Mouse (Mus musculus) adrenal gland, adult (tissue): ENCODE measurements around the gene 9530077C05Rik.
"Not testable (repeated sequence)": the region's sequence is repeated elsewhere in the genome, so short reads cannot be mapped to it uniquely, and the experiment has no call there.

Experiments
- DNase-seq, 2 experiments: peaks; one replicate each; pipeline ENCODE4 v3.0.0; 2022 to 2023; ENCODE audit warnings: low spot score in 1 of 2; ENCODE audit not compliant: inconsistent age in 2 of 2

The 9530077C05Rik gene

GRCm38 (mm10) chr9:22411002-22411857, at the start of gene 9530077C05Rik:
TSS of gene 9530077C05Rik (plus strand) at chr9:22411513.
- DNase-seq = peak; percentile 96 to 98

DNA sequence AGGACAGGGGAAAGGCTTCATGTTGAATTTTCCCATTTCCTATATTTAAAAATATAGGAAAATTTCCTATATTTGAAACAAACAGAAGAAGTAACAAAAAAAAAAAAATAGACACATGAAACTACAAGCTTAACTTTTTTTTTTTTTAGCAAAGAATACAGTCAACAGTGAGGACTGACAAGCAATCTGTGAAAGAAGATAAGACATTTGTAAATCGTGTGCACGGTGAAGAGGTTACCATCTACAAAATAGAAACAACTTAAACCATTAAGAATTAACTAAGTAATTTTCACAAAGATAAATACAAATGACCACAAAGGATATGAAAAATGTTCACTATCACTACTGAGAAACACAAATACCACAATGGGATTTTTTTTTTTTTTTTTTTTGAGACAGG, 45.1 kb upstream of the 9530077C05Rik start:
- no peak for DNase-seq

DNA sequence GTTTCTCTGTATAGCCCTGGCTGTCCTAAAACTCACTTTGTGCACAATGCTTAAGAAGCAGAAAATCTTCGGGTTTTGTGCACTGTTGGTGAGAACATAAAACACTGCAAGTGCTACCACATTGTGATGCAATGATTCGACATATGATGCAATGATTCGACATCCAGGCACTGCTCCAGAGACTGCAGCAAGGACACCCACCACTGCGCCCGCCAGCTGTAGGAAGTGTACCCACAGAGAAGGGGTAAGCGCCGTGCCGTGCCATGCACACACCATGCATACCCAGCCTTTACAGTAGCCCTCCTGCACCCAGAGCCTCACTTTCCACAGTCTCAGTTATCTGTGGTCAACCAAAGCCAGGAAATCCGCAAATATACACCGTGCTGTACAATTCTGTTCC, 44.7 kb upstream of the 9530077C05Rik start:
- DNase-seq = peak; percentile 17 to 68

DNA sequence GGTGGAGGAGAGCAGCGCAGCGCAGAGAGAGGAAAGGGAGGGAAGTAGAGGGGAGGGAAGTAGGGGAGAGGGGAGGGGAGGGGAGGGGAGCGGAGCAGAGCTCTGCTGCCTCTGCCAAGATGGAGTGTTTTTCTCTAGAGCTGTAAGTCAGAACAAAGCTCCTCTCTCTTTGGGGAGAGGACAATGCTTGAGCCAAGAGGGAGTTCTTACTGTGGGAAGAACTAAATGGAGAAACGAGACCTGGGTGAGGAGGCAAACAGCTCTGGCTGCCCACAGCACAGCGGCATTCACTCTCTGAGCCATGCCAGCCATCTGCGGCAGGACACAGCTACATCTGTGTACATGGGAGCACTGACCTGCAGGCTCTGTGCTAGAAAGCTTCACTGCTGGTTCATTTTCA, 43.3 kb upstream of the 9530077C05Rik start:
- DNase-seq = peak in 1 of 2 experiments; percentile 40

GRCm38 (mm10) chr9:22372760-22373159, 38.6 kb upstream of the 9530077C05Rik start:
- no peak for DNase-seq

- DNase-seq = no peak
Observed at GRCm38 (mm10) chr9:22376086-22376485, 35.2 kb upstream of the 9530077C05Rik start.

DNA sequence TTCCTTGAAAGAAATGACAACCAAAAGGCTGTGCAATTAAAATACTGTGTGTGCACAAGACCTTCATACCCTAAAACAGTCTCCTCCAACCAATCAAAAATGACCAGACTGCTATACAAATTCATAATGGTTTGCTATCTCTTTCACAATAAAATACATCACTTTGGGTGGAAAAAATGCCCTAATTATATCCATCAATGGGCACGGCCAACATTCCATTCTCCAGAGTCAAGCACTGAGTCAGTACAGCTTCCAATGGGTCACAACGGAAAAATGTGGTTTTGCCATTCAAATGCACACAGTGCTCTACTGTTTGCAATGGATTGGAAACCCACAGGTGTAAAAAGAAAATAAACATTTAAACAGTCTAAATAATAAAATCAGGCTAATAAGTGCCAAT, 25.4 kb upstream of the 9530077C05Rik start:
- peak in 1 of 2 experiments; percentile 38 for DNase-seq

DNA sequence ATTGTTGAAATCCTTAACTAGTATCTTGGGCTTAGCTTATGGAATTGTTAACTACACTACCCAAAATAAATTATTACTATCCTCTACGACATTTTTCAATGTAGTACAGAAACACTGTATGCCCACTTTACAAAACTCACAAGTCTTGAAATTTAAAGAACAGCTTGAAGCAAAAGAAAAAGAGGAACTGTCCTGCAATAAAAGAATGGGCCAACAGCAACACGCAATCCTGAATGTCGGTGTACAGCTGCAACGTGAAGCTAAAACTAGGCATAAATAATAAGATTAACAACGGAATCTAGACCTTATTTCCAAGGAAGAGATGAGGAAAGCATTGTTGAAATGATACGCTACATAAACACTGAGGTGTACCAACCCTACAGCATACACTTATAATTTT, 23.4 kb upstream of the 9530077C05Rik start:
- DNase-seq = no peak

- DNase-seq = peak in 1 of 2 experiments; percentile 49
Observed at GRCm38 (mm10) chr9:22388401-22388980, 22.8 kb upstream of the 9530077C05Rik start.

- DNase-seq = peak; percentile 92 to 98
Observed at GRCm38 (mm10) chr9:22389021-22389476, 22.3 kb upstream of the 9530077C05Rik start, which contains the start of gene Anln. TSS of gene Anln (minus strand) at chr9:22389188.

- no peak for DNase-seq
Observed at GRCm38 (mm10) chr9:22389736-22390245, 21.5 kb upstream of the 9530077C05Rik start.

GRCm38 (mm10) chr9:22390390-22390789, 20.9 kb upstream of the 9530077C05Rik start:
- no peak for DNase-seq

- no peak for DNase-seq
Observed at GRCm38 (mm10) chr9:22394725-22395124, 16.6 kb upstream of the 9530077C05Rik start.

DNA sequence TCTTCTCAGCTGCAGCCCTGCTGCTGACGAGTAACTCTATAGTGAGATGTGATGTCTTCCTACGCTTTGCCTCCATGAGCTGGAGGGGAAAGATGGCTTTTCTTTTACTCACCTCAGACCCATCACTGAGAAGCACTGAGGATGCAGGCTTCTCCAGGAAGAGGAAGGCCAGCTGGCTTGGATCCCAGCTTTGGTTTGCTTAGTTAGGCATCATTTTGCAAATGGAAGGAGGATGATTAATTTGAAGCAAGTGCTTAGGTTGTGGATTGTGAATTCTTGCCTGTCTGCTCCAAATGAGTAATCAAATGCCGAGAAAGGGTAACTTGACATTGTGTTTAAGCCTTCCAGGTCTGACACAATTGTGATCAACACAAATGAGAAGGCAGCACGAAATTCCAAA, 12.3 kb upstream of the 9530077C05Rik start:
- DNase-seq = no peak

DNA sequence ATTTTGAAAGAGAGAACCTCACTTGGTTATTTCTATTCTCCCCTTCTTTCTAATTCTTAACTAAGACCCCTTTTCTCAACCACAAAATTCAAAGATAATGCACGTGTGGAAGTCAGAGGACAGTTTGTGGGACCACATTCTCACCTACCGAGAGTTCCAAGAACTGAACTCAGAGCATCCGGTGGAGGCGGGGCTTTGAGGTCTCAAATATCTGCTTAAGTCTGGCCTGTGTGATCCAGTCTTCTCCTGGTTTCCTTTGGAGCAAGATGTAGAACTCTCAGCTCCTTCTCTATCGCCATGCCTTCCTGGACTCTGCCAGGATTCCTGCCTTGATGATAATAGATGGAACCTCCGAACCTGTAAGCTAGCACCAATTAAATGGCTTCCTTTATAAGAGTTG, 9.3 kb upstream of the 9530077C05Rik start:
- DNase-seq = no peak

GRCm38 (mm10) chr9:22402976-22403375, 8.3 kb upstream of the 9530077C05Rik start:
- DNase-seq = peak in 1 of 2 experiments; percentile 41

- DNase-seq = not testable (repeated sequence)
Observed at GRCm38 (mm10) chr9:22403501-22403900, 7.8 kb upstream of the 9530077C05Rik start.

- DNase-seq = no peak
Observed at GRCm38 (mm10) chr9:22405414-22405813, 5.9 kb upstream of the 9530077C05Rik start.

DNA sequence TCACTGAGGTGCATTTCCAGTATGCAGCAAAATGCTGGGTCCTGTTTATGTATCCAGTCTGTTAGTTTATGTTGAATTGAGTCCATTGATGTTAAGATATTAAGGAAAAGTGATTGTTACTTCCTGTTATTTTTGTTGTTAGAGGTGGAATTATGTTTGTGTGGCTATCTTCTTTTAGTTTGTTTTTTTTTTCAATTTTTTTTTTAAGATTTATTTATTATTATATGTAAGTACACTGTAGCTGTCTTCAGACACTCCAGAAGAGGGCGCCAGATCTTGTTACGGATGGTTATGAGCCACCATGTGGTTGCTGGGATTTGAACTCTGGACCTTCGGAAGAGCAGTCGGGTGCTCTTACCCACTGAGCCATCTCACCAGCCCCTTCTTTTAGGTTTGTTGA, 3.7 kb upstream of the 9530077C05Rik start:
- DNase-seq = not testable (repeated sequence)

DNA sequence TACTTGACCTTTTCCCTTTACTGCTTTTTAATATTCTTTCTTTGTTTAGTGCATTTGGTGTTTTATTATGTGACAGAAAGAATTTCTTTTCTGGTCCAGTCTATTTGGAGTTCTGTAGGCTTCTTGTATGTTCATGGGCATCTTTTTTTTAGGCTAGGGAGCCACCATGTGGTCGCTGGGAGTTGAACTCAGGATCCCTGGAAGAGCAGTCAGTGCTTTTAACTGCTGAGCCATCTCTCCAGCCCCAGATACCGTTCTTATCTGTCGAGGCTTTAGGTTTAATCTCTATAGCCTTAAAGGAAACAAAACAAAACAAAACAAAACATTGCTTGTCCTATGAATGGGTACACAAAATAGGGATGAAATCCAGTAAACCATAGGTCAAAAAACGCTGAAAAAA, 3.0 kb upstream of the 9530077C05Rik start:
- DNase-seq = peak in 1 of 2 experiments; percentile 51

DNA sequence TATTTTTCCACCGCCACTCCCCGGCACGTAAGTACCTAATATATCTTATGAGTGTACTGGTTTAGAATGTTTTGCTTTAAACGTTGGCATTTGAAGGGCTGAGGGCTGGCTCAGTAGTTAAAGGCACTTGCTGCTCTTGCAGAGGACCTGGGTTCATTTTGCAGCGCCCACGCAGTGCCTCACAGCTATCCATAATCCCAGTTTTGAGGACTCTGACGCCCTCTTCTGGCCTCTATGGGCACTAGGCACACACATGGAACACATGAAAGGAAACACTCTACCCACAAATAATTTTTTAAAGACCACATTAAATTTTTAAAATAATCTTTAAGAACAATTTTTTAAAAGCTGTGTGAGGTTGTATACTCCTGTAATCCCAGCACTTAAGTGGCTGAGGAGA, 1.8 kb upstream of the 9530077C05Rik start:
- DNase-seq = no peak

GRCm38 (mm10) chr9:22416187-22416586, 4.9 kb downstream of the 9530077C05Rik start:
- no peak for DNase-seq
